Comparison of ENCODE assay signal across 8 mouse cellular contexts in the genomic region with DNA sequence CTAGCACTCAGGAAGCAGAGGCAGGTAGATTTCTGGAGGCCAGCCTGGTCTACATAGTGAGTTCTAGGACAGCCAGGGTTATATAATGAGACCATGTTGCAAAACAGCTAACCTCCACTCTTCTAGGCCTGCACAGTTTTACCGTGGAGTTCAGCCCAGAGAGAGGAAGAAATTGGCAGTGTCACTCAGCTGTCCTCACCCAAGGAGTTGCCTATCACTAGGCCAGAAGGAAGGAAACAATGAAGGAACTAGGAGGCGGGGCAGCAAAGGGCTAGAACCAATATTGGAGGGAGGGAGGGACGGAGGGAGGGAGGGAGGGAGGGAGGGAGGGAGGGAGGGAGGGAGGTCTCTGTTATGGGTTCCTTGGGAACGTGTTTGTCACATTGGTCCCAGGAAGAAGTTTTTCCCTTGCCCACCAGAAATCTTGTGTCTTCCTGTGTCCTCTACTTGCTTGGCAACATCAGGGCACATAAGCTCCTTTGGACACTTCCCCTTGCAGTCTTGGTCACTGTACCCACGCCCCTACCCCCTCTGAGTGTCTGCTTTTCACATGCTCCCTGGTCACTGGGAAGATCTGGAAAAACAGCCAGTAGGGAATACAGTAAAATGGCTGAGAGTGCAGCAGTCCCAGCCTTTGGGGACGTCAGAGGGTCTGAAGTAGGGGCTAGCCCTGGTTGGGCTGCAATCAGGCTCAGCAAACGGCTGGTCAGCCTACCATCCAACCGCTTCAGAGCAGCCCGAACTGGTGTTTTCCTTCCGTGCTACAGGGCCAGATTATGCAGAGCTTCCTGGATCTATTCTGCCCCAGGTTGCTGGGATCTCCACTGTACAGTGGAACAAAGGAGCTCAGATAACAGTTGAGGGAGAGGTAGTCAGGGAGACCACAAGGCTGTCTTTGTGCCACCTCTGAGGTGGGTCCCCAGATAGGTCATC. TPM values are rescaled to one million over a fixed set of nuclear protein-coding genes. Genes with fewer than 3 reads are reported as not detected.
DNase-seq lines count a peak whose midpoint lies in the region; ATAC-seq and TF ChIP-seq lines count a peak whose summit lies in the region.

No protein-coding gene starts in this region.

- no peaks in the 10 kb centered on the region for H3K9me3 ChIP-seq in forebrain, embryonic 12.5 days
- H3K9me3 ChIP-seq in forebrain, embryonic 14.5 days (replicated peaks; ENCODE audit: control insufficient read depth, low read length) = no peaks in the 10 kb centered on the region
- no peaks in the 10 kb centered on the region for H3K9me3 ChIP-seq in embryonic facial prominence, embryonic 12.5 days
- no peaks in the 10 kb centered on the region for H3K9me3 ChIP-seq in liver, embryonic 12.5 days (replicated peaks)
- no peaks in the 10 kb centered on the region for H3K9me3 ChIP-seq in stomach, postnatal 0 days (ENCODE audit: control insufficient read depth, low read length)

- TF ChIP-seq CTCF in stomach, postnatal 0 days (IDR thresholded peaks at IDR 0.05; ENCODE audit: low read depth) = no peak

- DNase-seq in forebrain, embryonic 14.5 days (ENCODE audit: low spot score) = no peak
- DNase-seq in 416B (ENCODE audit: low read depth) = peak; percentile 89
- DNase-seq in stomach, postnatal 0 days (ENCODE audit: low spot score) = peak; percentile 63
- no peak for DNase-seq in layer of hippocampus, adult 9-10 months (ENCODE audit: low spot score)
- DNase-seq in gastrocnemius, postnatal 10 days = no peak

- WGBS in forebrain, embryonic 12.5 days = 65% methylated on average over 8 of the region's 10 CpGs
- 57% methylated on average over 9 of the region's 10 CpGs for WGBS in forebrain, embryonic 14.5 days
- WGBS in embryonic facial prominence, embryonic 12.5 days = 43% methylated on average over 9 of the region's 10 CpGs
- WGBS in liver, embryonic 12.5 days (ENCODE audit: insufficient replicate concordance) = 18% methylated on average over 9 of the region's 10 CpGs
- WGBS in stomach, postnatal 0 days = 31% methylated on average over 9 of the region's 10 CpGs

- no peak for TF ChIP-seq EP300 in stomach, postnatal 0 days (optimal IDR thresholded peaks at IDR 0.05)

- H3K27me3 ChIP-seq in forebrain, embryonic 12.5 days = no peaks in the 10 kb centered on the region
- H3K27me3 ChIP-seq in forebrain, embryonic 14.5 days (replicated peaks; ENCODE audit: control insufficient read depth, insufficient read depth, low read length) = no peaks in the 10 kb centered on the region
- no peaks in the 10 kb centered on the region for H3K27me3 ChIP-seq in embryonic facial prominence, embryonic 12.5 days
- H3K27me3 ChIP-seq in liver, embryonic 12.5 days (replicated peaks) = no peaks in the 10 kb centered on the region
- no peaks in the 10 kb centered on the region for H3K27me3 ChIP-seq in stomach, postnatal 0 days (ENCODE audit: control insufficient read depth, insufficient read depth, low read length)

- 0 out of 2 replicates have a peak overlapping the region, but pooled peaks have one; percentile 19 for H3K27ac ChIP-seq in forebrain, embryonic 12.5 days
- H3K27ac ChIP-seq in forebrain, embryonic 14.5 days (ENCODE audit: low read depth, low read length) = no peak overlapping the region
- H3K27ac ChIP-seq in embryonic facial prominence, embryonic 12.5 days = peak overlapping the region; percentile 77
- peak overlapping the region; percentile 65 for H3K27ac ChIP-seq in liver, embryonic 12.5 days
- peak overlapping the region; percentile 89 for H3K27ac ChIP-seq in stomach, postnatal 0 days (replicated peaks)

- ATAC-seq in forebrain, embryonic 12.5 days (ENCODE audit: low FRiP score) = no peak
- no peak for ATAC-seq in forebrain, embryonic 14.5 days
- no peak for ATAC-seq in embryonic facial prominence, embryonic 12.5 days (ENCODE audit: insufficient number of reproducible peaks, insufficient read depth, low FRiP score, low TSS enrichment)
- peak; percentile 50 for ATAC-seq in liver, embryonic 12.5 days
- peak; percentile 57 for ATAC-seq in stomach, postnatal 0 days (ENCODE audit: low FRiP score, low TSS enrichment)

- no peak overlapping the region for H3K9ac ChIP-seq in forebrain, embryonic 12.5 days
- H3K9ac ChIP-seq in forebrain, embryonic 14.5 days (ENCODE audit: low read length) = no peak overlapping the region
- H3K9ac ChIP-seq in embryonic facial prominence, embryonic 12.5 days = no peak overlapping the region
- peak overlapping the region; percentile 47 for H3K9ac ChIP-seq in liver, embryonic 12.5 days
- H3K9ac ChIP-seq in stomach, postnatal 0 days (ENCODE audit: low read length) = peak overlapping the region; percentile 32

- H3K4me3 ChIP-seq in forebrain, embryonic 12.5 days (replicated peaks) = no peak overlapping the region
- no peak overlapping the region for H3K4me3 ChIP-seq in forebrain, embryonic 14.5 days (ENCODE audit: low read depth, low read length)
- no peak overlapping the region for H3K4me3 ChIP-seq in embryonic facial prominence, embryonic 12.5 days
- H3K4me3 ChIP-seq in liver, embryonic 12.5 days = peak overlapping the region; percentile 51
- H3K4me3 ChIP-seq in stomach, postnatal 0 days (ENCODE audit: low read depth, low read length) = 0 out of 2 replicates have a peak overlapping the region, but pooled peaks have one; percentile 3

- H3K36me3 ChIP-seq in forebrain, embryonic 12.5 days (replicated peaks) = no peaks in the 10 kb centered on the region
- H3K36me3 ChIP-seq in forebrain, embryonic 14.5 days (ENCODE audit: control insufficient read depth, insufficient read depth, low read length) = peaks cover 16% of the 10 kb centered on the region; the same call in 1 of the 2 replicates
- H3K36me3 ChIP-seq in embryonic facial prominence, embryonic 12.5 days = peaks cover 5% of the 10 kb centered on the region; the same call in 1 of the 2 replicates
- H3K36me3 ChIP-seq in liver, embryonic 12.5 days = no peaks in the 10 kb centered on the region
- H3K36me3 ChIP-seq in stomach, postnatal 0 days (ENCODE audit: control insufficient read depth, insufficient read depth, low read length) = no peaks in the 10 kb centered on the region

- H3K4me1 ChIP-seq in forebrain, embryonic 12.5 days = peaks cover 58% of the 10 kb centered on the region
- H3K4me1 ChIP-seq in forebrain, embryonic 14.5 days (ENCODE audit: control insufficient read depth, insufficient read depth, low read length) = peaks cover 25% of the 10 kb centered on the region
- H3K4me1 ChIP-seq in embryonic facial prominence, embryonic 12.5 days = peaks cover 59% of the 10 kb centered on the region
- peaks cover 62% of the 10 kb centered on the region for H3K4me1 ChIP-seq in liver, embryonic 12.5 days
- H3K4me1 ChIP-seq in stomach, postnatal 0 days (replicated peaks; ENCODE audit: control insufficient read depth, insufficient read depth) = peaks cover 19% of the 10 kb centered on the region

- peak overlapping the region; percentile 2; the same call in 1 of the 2 replicates for H3K4me2 ChIP-seq in forebrain, embryonic 12.5 days
- no peak overlapping the region for H3K4me2 ChIP-seq in forebrain, embryonic 14.5 days (ENCODE audit: low read length)
- H3K4me2 ChIP-seq in embryonic facial prominence, embryonic 12.5 days (replicated peaks) = 0 out of 2 replicates have a peak overlapping the region, but pooled peaks have one; percentile 7
- peak overlapping the region; percentile 71 for H3K4me2 ChIP-seq in liver, embryonic 12.5 days
- H3K4me2 ChIP-seq in stomach, postnatal 0 days (replicated peaks; ENCODE audit: low read depth) = peak overlapping the region; percentile 47

RNA-seq across cellular contexts. Expression of gene Myl9, which starts 45.4 kb away (rescaled TPM):
- polyA plus RNA-seq in forebrain, embryonic 12.5 days (2016; fragmentation: Nextera tagmentation; extraction: Ambion mirVana) = 61.4 and 95.4 TPM in 2 replicates
- polyA plus RNA-seq in forebrain, embryonic 14.5 days (2014; fragmentation: Nextera tagmentation; extraction: Ambion mirVana) = 40.5 and 44.1 TPM in 2 replicates
- polyA plus RNA-seq in embryonic facial prominence, embryonic 12.5 days (2016; fragmentation: Nextera tagmentation; extraction: Ambion mirVana) = 182 and 184 TPM in 2 replicates
- 70.5 and 76.1 TPM in 2 replicates for polyA plus RNA-seq in liver, embryonic 12.5 days (2016; fragmentation: Nextera tagmentation; extraction: Ambion mirVana)
- 2,268 and 2,333 TPM in 2 replicates for polyA plus RNA-seq in stomach, postnatal 0 days (2015; fragmentation: Nextera tagmentation; extraction: Ambion mirVana)
- total RNA-seq in gastrocnemius, postnatal 10 days (2021) = 100 to 1,000 TPM; 186 to 216 TPM

Comparison
In these comparisons a context has a peak if more than half of its experiments do, and no peak if none do; other contexts are left out.
1. ATAC-seq: peak in liver, embryonic 12.5 days (single experiment) and stomach, postnatal 0 days (single experiment); none in forebrain, embryonic 12.5 days (single experiment), forebrain, embryonic 14.5 days (single experiment) and embryonic facial prominence, embryonic 12.5 days (single experiment).
2. H3K4me3 ChIP-seq: peak in liver, embryonic 12.5 days (single experiment) and stomach, postnatal 0 days (single experiment); none in forebrain, embryonic 12.5 days (single experiment), forebrain, embryonic 14.5 days (single experiment) and embryonic facial prominence, embryonic 12.5 days (single experiment).
3. H3K9ac ChIP-seq: peak in liver, embryonic 12.5 days (single experiment) and stomach, postnatal 0 days (single experiment); none in forebrain, embryonic 12.5 days (single experiment), forebrain, embryonic 14.5 days (single experiment) and embryonic facial prominence, embryonic 12.5 days (single experiment).
4. DNase-seq: peak in 416B (single experiment) and stomach, postnatal 0 days (single experiment); none in forebrain, embryonic 14.5 days (single experiment), layer of hippocampus, adult 9-10 months (single experiment) and gastrocnemius, postnatal 10 days (single experiment).
5. RNA of gene Myl9, which starts 45.4 kb away (polyA plus RNA-seq): 2,268 to 2,333 TPM in stomach, postnatal 0 days; 182 to 184 TPM in embryonic facial prominence, embryonic 12.5 days, 61.4 to 95.4 TPM in forebrain, embryonic 12.5 days, 70.5 to 76.1 TPM in liver, embryonic 12.5 days and 40.5 to 44.1 TPM in forebrain, embryonic 14.5 days; every median in the first group is over 10 times any median in the second.